Mouse (Mus musculus) forebrain, embryonic 16.5 days (tissue): ENCODE results near the gene Osbp2. TPM values are rescaled to one million over a fixed set of nuclear protein-coding genes. Genes with fewer than 3 reads are reported as not detected.

Experiments
- ATAC-seq: fragments of 200-750 bp; cut with Nextera tagmentation; 2 replicates; pipeline ENCODE4 v1.8.0; 2017; ENCODE audit warnings: mild to moderate bottlenecking, moderate library complexity
- H3K27ac ChIP-seq: fragments of 300-500 bp; sonication (generic); 2 replicates; pipeline ENCODE4 v1.5.1; 2014; ENCODE audit warnings: low read length, control low read depth
- H3K27me3 ChIP-seq: fragments of 300-500 bp; sonication (generic); replicated peaks from 2 replicates; pipeline ENCODE4 v1.6.1; 2014; ENCODE audit warnings: low read length; ENCODE audit not compliant: control insufficient read depth, insufficient read depth
- H3K36me3 ChIP-seq: fragments of 300-500 bp; sonication (generic); 2 replicates; pipeline ENCODE4 v1.6.1; 2014; ENCODE audit not compliant: control insufficient read depth, insufficient read depth
- H3K4me1 ChIP-seq: fragments of 300-500 bp; sonication (generic); replicated peaks from 2 replicates; pipeline ENCODE4 v1.6.1; 2014; ENCODE audit warnings: low read length; ENCODE audit not compliant: control insufficient read depth, insufficient read depth
- H3K4me2 ChIP-seq: fragments of 300-500 bp; sonication (generic); 2 replicates; pipeline ENCODE4 v1.6.1; 2014; ENCODE audit warnings: mild to moderate bottlenecking, low read length, control low read depth
- H3K4me3 ChIP-seq: fragments of 300-500 bp; sonication (generic); replicated peaks from 2 replicates; pipeline ENCODE4 v1.5.1; 2014; ENCODE audit warnings: mild to moderate bottlenecking, low read length, control low read depth
- H3K9ac ChIP-seq: fragments of 300-500 bp; sonication (generic); replicated peaks from 2 replicates; pipeline ENCODE4 v1.6.1; 2014; ENCODE audit warnings: low read depth, low read length, control low read depth
- H3K9me3 ChIP-seq: fragments of 300-500 bp; sonication (generic); 2 replicates; pipeline ENCODE4 v1.6.1; 2016; ENCODE audit warnings: low read length; ENCODE audit not compliant: control insufficient read depth
- WGBS: fragments of 180-500 bp; shearing (Covaris S2); extraction: QIAGEN DNeasy Blood & Tissue Kit; methylation state at CpG from one replicate; pipeline ENCODE4 v1.1.7; 2014; 5-methylcytosine and 5-hydroxymethylcytosine counted together
- polyA plus RNA-seq: library from polyadenylated mRNA; unstranded; fragments of >200 nt; fragmentation: Nextera tagmentation; extraction: Ambion mirVana; gene quantifications from 2 replicates; pipeline ENCODE4 v1.2.1, GENCODE M21; 2015

The Osbp2 gene
- polyA plus RNA-seq, 1 experiment from 2014 or later: 19.5 TPM

DNA sequence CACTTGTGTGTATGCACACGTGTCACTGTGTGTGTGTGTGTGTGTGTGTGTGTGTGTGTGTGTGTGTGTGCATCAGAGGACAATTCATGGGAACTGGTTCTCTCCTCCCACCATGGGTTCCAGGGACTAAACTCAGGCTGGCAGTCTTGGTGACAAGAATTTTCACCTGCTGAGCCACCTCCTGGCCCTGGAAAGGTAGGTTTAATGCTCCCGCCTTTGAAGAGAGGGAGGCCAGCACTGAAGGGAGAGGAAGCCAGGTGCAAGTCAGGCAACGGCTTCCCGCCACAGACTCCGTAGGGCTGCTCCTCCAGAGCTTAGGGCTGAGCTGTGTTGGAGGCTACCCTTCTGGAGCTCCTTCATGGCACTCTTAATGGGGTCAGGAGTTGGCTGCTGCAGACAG is 104.3 kb downstream of the Osbp2 start:
- Histone ChIP-seq H3K27me3 (peaks cover 18% of the 10 kb centered on the region), H3K4me2 (no peak overlapping the region), H3K4me3 (no peak overlapping the region), H3K9me3 (no peaks in the 10 kb centered on the region), H3K27ac (no peak overlapping the region), H3K4me1 (peaks cover 11% of the 10 kb centered on the region), H3K9ac (no peak overlapping the region), H3K36me3 (no peaks in the 10 kb centered on the region)
- WGBS: 76% methylated on average over 5 of the region's 5 CpGs
- ATAC-seq: no peak

DNA sequence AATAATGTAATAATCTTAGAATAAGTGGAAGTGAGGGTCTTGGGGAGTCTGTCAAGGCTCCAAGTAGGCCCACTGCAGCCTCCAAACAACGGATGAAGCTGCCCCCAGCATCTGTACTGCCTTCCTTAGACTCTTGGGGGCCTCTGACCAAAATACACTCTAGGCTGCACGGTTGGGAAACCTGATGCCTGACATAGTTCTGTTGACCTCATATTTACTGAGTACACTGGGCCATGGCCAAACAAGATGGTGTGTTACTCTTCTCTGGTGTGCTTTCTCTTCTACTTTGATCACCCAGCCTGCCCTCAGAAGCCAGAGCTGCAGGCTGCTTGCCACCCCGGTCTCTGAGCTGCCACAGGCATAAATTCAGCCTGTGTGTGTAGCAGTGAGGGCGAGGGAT is 108.4 kb downstream of the Osbp2 start:
- no peaks in the 10 kb centered on the region for H3K9me3 ChIP-seq
- no peak for ATAC-seq
- H3K27me3 ChIP-seq: peaks cover 3% of the 10 kb centered on the region; the same call in 1 of the 2 replicates
- 63% methylated on average over 4 of the region's 4 CpGs for WGBS
- H3K4me2 ChIP-seq: no peak overlapping the region
- H3K4me3 ChIP-seq: no peak overlapping the region
- no peak overlapping the region for H3K9ac ChIP-seq
- H3K36me3 ChIP-seq: no peaks in the 10 kb centered on the region
- H3K27ac ChIP-seq: no peak overlapping the region
- no peaks in the 10 kb centered on the region for H3K4me1 ChIP-seq

GRCm38 (mm10) chr11:3754685-3755084 is 109.0 kb downstream of the Osbp2 start:
- Histone ChIP-seq H3K9me3 (no peaks in the 10 kb centered on the region), H3K4me1 (no peaks in the 10 kb centered on the region), H3K27me3 (no peaks in the 10 kb centered on the region), H3K36me3 (no peaks in the 10 kb centered on the region), H3K4me3 (no peak overlapping the region), H3K4me2 (no peak overlapping the region), H3K9ac (no peak overlapping the region), H3K27ac (no peak overlapping the region)
- ATAC-seq: no peak
- 82% methylated on average over 7 of the region's 7 CpGs for WGBS

GRCm38 (mm10) chr11:3753897-3754296 is 109.8 kb downstream of the Osbp2 start:
- Histone ChIP-seq H3K4me2 (no peak overlapping the region), H3K9ac (no peak overlapping the region), H3K4me1 (no peaks in the 10 kb centered on the region), H3K4me3 (no peak overlapping the region), H3K27ac (no peak overlapping the region), H3K9me3 (no peaks in the 10 kb centered on the region), H3K36me3 (no peaks in the 10 kb centered on the region), H3K27me3 (no peaks in the 10 kb centered on the region)
- ATAC-seq: no peak
- 73% methylated on average over 9 of the region's 9 CpGs for WGBS

GRCm38 (mm10) chr11:3752766-3753165 is 110.9 kb downstream of the Osbp2 start:
- Histone ChIP-seq H3K4me1 (no peaks in the 10 kb centered on the region), H3K36me3 (no peaks in the 10 kb centered on the region), H3K4me3 (no peak overlapping the region), H3K9me3 (no peaks in the 10 kb centered on the region), H3K9ac (no peak overlapping the region), H3K27ac (no peak overlapping the region), H3K4me2 (no peak overlapping the region), H3K27me3 (no peaks in the 10 kb centered on the region)
- 44% methylated on average over 3 of the region's 3 CpGs for WGBS
- ATAC-seq: no peak

DNA sequence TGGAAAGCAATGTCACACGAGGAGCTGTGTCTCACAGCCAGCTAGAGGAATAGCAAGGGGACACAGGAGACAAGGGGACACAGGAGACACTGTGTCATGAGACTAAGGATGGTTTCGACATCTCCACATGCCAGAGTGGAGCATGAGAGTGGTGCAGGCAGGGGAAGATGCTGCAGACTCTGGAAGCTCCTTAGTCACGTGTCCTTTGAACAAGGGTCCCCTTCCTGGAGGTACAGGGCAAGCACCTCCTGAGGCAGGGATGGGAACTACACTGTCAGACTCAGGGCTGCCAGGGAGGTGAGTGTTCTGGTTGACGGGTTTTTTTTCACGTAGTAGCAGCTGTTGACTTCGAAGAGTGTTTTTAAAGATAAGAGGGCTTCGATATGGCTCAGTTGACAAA is 113.9 kb downstream of the Osbp2 start:
- Histone ChIP-seq H3K27me3 (no peaks in the 10 kb centered on the region), H3K27ac (no peak overlapping the region), H3K36me3 (no peaks in the 10 kb centered on the region), H3K4me3 (no peak overlapping the region), H3K4me2 (no peak overlapping the region), H3K4me1 (no peaks in the 10 kb centered on the region), H3K9me3 (no peaks in the 10 kb centered on the region), H3K9ac (no peak overlapping the region)
- no peak for ATAC-seq
- 36% methylated on average over 7 of the region's 7 CpGs for WGBS

DNA sequence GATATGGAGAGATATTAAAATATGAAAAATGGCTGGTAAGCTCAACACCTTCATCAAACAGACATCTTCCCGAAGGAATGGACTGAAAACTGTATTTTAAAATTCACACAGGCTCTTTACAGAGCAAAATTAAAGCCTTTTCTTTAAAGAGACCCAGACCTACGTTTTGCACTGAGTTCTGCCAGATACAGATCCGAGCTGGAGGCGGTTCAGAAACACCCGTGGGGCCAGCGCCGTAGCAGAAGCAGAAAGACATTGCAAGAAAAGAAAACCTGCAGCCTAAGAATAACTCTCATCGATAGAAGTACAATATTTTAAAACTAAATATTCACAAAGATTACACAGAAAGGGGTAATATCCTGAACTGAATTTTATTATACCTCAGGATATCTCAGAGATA is 121.3 kb downstream of the Osbp2 start:
- H3K9ac ChIP-seq: no peak overlapping the region
- H3K36me3 ChIP-seq: no peaks in the 10 kb centered on the region
- H3K4me3 ChIP-seq: no peak overlapping the region
- H3K27ac ChIP-seq: no peak overlapping the region
- 71% methylated on average over 8 of the region's 8 CpGs for WGBS
- H3K4me1 ChIP-seq: peaks cover 3% of the 10 kb centered on the region
- no peak overlapping the region for H3K4me2 ChIP-seq
- no peak for ATAC-seq
- H3K27me3 ChIP-seq: no peaks in the 10 kb centered on the region
- H3K9me3 ChIP-seq: no peaks in the 10 kb centered on the region

DNA sequence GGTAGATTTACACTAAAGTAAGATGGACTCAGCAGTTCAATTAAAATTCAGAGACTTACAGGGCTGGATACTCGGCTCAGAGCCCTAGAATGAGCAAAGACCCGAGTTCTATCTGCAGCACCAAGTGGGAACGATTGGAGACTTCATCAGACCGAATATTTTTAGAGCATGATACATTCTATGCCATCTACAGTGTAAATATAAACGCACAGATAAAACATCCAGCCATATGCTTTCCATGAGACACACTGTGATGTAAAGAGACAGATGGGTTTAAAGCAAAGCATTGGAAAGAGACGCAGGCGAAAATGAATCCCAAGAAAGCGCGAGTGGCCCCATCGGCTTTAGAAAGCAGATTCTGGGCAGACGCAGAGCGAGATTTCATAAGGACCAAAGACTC is 122.5 kb downstream of the Osbp2 start:
- peak; percentile 57 for ATAC-seq
- Histone ChIP-seq H3K9ac (no peak overlapping the region), H3K4me3 (no peak overlapping the region), H3K27me3 (no peaks in the 10 kb centered on the region), H3K4me1 (peaks cover 3% of the 10 kb centered on the region), H3K4me2 (no peak overlapping the region), H3K27ac (no peak overlapping the region), H3K36me3 (no peaks in the 10 kb centered on the region), H3K9me3 (no peaks in the 10 kb centered on the region)
- WGBS: 72% methylated on average over 12 of the region's 12 CpGs

DNA sequence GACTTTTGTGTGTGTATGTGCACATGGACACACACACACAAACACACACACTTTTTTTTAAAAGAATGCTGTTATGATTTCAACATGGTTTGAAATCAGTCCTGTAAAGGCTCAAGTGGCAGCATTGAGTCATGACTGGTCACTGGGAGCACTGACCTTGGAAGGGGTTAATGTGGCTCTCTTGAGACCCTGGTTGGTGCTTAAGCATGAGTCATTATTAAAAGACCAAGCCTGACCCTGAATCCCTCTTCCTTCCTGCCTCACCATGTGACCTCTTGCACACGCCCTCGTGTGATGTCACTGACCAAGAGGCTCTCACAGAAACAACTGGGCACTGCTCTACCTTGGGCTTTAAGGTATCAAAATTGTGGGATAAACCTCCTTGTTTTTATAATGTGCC is 124.9 kb downstream of the Osbp2 start:
- Histone ChIP-seq H3K36me3 (no peaks in the 10 kb centered on the region), H3K4me3 (no peak overlapping the region), H3K4me1 (peaks cover 12% of the 10 kb centered on the region), H3K9ac (no peak overlapping the region), H3K27ac (no peak overlapping the region), H3K9me3 (no peaks in the 10 kb centered on the region), H3K4me2 (no peak overlapping the region), H3K27me3 (no peaks in the 10 kb centered on the region)
- 77% methylated on average over 2 of the region's 2 CpGs for WGBS
- ATAC-seq: no peak

GRCm38 (mm10) chr11:3735715-3736114 is 128.0 kb downstream of the Osbp2 start:
- WGBS: 80% methylated on average over 11 of the region's 11 CpGs
- Histone ChIP-seq H3K27ac (no peak overlapping the region), H3K4me3 (no peak overlapping the region), H3K36me3 (no peaks in the 10 kb centered on the region), H3K9me3 (no peaks in the 10 kb centered on the region), H3K27me3 (no peaks in the 10 kb centered on the region), H3K4me1 (peaks cover 9% of the 10 kb centered on the region), H3K4me2 (no peak overlapping the region), H3K9ac (no peak overlapping the region)
- ATAC-seq: no peak
